Mouse (Mus musculus): Measurements from ENCODE around the gene Atp2a3.

The Atp2a3 gene

DNA sequence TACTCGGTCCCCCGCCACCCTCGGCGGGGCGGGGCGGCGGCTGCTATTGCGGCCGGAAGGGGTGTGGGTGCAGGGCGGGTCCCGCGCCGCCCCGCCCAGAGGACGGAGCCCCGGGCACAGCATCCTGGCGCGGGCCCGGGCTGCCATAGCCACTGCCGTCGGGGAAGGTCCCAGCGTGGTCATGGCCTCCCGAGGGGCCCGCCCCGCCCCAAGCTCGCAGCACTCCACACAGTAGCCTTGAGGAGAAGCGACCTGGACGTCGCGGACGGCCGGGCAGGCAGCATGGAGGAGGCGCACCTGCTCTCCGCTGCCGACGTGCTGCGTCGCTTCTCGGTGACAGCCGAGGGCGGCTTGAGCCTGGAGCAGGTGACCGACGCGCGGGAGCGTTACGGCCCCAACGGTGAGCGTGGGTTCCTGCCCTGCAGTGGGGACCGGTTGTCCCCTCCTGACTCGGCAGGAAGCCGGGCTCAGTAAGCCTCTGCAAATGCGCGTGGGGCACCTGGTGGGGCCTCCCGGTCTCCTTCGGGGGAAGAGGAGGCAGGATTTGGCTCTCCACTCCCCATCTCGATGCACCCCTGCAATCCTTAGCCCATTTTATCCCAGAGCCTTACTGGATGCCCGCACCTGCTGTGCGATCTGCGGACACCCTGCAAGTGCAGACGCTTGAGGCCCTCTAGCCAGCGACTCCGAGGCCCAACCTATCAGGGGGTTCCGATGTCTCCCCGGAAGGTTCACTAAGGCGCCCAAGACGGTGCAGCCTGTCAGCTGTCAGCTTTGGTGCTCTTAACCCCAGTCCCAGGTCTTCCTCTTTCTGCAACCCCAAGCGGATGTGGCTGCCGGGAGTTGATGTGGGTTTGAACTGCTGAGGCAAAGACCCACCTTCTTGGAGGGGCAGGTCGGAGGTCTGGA, at the start of gene Atp2a3:
Atp2a3 (plus strand) TSS at position 98 of the 909 bp plus-strand sequence.
- peak; percentile 82 for DNase-seq (ENCODE audit: low read depth, low spot score)

DNA sequence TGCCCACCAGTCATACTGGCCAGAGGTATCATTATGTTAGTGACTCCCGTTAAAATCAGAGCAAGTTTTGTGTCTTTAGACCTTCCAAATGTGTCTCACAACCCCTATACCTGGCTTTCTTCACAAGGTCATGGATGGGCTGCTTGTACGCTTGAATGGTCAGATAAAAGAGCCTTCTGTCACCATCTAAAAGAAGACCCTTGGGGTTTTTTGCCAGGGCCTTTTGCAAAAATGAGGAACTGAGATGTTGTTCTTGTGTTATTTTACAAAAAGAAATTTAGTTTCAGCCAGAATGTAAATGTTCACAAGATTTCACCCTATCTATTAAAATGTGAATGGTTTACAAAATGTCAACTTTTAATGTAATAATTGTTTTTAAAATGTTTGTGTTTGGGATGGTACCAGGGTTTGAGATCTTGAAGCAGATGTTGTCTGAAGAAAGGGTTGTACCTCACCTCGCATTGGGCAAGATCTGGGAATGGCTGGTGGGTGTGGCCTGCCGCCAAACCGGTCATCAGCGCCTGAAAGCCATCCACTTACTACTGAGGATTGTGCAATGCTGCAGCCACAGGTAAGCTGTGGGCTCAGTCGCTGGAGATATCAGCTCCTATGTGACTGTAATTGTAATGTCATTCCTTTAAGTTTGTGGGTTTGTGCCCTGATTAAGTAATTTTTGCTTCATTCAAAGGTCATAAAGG, 43.5 kb upstream of the Atp2a3 start:
- DNase-seq (ENCODE audit: low read depth, low spot score), result no peak

DNA sequence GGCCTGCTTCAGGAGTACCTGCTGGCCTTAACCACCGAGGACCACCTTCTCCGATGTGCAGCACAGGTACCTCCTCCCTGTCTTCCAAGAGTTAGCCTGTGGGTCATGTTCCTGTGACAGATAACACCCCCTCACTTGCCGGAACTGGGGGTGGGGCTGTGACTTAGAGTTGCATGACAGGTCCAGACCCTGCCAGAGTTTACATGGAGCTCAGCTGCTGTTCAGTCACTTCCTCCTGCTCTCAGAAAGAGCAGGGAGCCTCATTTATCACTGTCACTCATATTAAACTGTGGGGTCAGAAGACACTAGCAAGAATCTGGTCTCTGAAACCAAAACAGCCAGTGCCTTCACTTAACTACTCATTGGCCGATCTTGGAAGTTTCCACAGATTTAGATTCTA, 37.9 kb upstream of the Atp2a3 start:
- no peak for DNase-seq (ENCODE audit: low read depth, low spot score)

DNA sequence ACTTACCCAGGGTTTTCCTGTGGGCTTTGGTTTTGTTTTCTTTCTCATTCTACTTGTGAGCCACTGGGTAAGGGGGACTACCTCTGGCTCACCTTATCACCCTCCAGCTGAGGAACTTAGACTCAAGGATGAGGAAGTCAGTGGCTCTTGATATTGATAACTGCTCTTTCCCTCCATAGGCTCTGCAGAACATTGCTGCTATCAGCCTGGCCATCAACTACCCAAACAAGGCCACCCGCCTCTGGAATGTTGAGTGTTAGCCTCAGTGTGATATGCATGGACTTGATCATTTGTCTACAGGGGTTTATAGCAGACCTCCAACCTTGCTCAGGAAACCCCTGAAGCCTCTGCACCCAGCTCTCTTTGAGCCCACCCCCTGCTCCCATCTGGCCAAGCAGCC, 36.5 kb upstream of the Atp2a3 start:
- DNase-seq (ENCODE audit: low read depth, low spot score), result no peak

DNA sequence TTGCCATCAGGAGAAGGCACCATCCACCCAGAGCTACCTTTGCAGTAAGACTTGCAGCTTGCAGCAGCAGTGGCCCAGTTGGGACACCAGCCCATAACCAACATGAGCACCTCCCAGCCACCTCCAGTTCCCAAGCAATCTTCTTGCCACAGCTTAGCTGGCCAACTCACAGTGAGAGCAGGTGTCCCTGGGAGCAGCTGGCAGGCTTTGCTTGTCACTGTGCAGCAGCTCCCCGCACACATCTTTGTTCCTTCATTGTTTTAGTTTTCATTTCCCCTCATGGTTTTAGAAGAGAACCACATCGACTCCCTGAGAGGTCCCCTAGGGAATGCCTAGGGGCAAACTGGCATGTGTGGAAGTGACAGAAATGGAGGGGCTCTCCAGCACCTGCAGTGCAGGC, 35.9 kb upstream of the Atp2a3 start:
- no peak for DNase-seq (ENCODE audit: low read depth, low spot score)

DNA sequence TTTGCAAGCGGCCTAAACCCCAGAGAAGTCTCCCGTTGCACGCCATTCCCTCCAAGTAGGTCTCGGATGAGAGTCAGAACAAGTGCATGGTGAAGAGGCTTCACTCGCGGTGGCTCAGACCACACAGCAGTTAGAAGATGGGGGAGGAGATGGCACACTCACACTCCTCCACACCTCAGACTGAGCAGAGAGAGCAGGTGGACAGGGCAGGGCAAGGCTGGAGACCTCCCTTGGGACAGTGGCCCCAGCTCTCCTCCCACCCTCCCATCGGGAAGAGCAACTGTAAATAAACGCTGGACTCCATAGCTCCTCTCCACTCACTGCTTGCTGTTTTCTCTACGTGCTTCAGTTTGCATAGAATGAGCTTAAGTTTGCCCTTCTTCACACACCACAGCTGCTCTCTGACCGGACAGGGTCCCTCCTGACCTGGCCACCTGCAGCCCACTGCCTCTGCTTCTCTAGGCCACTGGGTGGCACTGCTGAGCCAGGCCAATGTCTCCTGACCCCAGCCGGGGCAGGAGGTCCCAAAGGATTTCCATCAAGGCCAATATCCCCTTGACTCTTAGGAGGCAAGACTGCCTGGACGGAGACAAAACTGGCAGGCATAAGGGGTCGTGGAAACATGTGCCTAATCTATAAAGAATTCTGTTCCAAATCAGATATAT, 34.6 kb upstream of the Atp2a3 start:
- DNase-seq (ENCODE audit: low read depth, low spot score), result peak; percentile 73

DNA sequence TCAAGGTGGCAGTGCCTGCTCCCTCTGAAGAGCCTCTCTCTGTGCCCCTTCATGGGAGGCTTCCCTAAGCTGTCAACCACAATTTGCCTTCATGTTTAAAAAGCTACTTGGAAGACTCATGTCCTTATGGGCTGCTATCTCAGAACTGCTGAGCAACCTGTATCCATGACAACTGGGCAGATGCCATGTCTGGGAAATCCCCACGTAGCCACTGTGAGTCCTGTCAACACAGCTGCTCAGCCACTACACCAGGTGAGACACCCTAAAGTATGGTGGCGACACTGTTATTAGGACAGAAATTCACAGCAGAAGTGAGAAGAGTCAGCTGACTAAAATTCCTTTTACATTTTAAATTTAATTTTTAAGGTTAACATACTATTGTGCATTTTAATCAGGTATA, 32.5 kb upstream of the Atp2a3 start:
- peak; percentile 53 for DNase-seq (ENCODE audit: low read depth, low spot score)

DNA sequence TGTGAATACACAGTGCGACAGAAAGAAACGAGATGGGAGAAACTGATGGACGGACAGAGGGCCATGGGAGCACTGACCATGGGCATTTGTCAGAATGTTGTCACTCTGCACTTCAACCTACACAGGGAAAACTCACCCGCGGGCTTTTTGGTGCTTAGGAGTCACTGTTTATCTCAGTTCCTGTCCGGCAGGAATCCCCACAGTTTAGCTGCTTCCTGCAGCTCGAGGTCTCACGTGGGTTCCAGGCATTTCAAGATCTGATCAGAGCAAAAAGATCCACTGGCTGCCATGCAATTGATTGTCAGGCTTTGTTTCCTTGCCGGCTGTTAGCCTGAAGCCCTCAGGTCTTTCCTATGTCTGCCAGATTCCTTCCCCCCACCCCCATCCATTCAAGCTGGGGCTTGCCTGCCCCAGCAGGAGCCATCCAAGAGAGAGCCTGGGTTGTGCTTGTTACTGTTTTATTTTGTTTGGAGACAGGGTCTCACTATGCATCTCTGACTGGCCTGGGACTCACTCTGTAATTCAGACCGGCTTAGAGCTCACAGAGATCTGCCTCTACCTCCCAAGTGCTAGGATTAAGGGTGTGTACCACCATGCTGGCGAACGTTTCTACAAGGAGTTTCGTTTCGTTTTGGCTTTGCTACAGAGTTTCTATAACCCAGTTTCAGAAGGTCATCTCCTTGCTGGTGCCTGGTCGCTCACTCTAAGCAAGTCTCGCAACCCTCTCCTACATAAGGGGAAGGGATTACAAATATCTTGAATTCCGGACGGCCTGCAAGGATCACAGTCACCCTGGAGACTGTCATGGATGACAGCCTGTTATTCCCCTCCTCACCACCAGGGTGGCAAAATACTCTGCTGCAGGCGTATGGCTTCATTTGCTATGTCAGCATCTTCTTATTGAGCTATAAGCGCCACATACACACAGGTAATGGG, 20.5 kb upstream of the Atp2a3 start:
- DNase-seq (ENCODE audit: low read depth, low spot score), result peak; percentile 71

DNA sequence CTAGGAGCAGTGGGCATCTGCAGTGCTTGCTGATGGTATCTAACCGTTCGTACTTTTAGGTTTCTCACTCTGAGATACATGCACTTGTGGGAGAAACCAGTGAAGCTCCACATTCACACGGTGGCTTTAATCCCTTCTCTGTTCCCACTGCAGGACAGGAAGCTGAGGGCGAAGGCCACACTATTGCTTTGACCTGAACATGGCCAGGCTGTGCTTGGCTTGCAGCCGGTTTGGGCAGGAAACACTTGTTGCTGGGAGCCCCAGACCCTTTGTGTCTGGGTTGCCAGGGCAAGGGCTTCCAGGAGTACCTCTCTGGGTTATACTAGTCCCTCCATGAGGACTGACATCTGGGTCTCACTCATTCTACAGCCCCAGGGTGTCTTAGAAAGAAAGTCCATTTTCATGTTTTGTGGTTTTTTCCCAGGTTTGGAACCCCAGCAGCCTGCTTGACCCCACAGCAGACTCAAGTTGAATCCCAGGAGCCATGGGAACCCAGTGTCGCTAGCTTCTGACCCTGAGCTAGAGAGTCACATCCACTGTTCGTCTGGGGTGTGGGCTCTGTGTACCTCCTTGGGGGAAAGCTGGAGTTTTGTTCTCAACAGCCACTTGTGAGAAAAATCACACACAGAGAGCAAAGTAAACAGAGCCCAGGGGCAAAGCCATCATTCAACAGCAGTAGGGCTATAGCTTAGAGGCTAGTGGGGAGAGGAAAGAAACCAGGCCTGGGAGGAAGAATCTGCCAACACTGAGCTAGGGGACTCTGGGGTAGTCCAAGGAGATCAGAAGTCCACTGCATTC, 15.8 kb upstream of the Atp2a3 start:
- DNase-seq (ENCODE audit: low read depth, low spot score), result no peak

DNA sequence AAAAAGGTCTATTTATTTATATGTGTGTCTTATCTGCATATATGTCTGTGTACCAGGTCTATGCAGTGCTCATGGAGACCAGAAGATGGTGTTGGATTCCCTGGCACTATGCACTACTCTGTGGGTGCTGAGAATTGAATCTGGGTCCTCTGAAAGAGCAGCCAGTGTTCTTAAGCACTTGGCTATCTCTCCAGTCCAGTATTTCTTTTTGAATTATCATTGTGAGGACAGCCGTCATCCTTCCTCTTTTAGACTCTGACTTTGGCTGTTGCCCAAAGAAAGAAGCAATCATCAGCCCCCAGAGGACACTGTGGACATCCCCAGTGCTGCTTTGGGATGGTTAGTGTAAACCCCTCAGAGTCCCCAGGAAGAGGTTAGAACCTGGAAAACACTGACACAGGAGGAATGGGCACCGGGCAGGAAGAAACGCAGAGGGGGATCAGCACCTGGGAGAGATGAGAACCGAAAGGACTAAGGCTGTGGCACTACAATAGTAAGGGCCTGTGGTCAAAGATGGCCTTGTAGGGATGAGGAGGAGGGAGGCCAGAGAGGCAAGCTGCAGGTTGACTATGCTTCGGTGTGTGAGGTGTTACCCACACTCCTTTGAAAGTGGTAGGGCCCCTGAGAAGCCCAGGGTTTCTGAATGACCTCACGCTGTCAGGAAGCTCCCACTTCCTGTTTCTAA, 15.0 kb upstream of the Atp2a3 start:
- no peak for DNase-seq (ENCODE audit: low read depth, low spot score)

DNA sequence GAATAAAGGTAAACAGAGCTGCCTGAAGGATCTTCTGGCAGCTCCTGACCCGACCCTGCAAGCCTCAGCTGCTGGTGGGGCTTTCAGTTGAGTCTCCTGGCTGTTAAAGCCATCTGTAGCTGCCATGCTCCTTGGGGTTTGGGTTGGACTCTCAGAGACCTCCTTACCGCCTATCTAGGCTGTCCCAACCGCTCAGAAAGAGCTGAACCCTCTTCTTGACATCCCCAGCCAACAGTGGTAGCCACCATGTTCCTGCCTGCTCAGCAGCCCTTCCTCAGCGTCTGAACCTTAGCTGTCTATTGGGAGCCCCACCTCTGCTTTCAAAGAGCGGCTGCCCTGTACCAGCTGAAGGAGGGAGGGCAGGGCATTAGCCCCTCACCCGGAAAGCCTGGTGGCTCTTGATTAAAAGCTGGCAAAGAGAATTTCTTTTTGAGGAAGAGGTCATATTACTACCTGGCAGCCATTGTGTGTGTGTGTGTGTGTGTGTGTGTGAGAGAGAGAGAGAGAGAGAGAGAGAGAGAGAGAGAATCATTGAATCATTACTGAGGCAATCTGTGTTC, 14.3 kb upstream of the Atp2a3 start:
- DNase-seq (ENCODE audit: low read depth, low spot score), result no peak

DNA sequence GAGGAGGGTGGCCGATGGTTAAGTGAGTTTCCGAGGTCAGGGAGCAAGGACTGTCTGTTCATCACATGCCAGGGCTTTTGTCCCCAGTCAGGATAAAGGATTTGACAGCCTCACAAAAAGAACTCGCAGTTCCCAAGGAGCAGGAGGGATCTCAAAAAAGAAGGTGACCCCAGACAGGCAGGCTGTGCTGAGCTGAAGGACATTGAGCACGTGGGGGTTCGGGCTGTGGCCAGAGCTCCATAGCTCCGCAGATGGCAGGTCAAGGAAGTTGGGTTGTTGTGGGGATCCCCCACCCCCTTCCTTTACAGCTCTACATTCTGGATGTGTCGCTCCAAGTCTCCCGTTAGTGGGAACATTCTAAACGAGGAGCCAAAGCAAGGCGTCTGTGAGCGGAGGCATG, 13.1 kb upstream of the Atp2a3 start:
- DNase-seq (ENCODE audit: low read depth, low spot score), result no peak

DNA sequence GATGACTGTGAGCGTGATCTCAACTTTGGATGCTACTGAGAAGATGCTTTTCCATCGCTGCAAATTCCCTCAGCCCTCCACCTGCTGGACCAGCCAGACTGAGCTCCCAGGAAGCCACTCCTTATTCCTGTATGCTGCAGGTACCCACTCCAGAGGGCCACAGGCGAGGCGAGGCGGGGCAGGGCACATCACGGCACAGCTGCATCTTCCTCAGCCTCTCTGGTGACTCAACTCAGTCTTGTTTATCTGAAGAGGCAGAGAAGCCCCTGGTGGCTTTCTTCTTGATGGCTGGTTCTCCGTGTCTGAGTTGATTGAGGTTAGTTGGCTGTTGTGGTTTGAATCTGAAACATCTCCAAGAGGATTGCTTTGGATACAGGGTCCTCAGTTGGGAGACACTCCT, 12.7 kb upstream of the Atp2a3 start:
- DNase-seq (ENCODE audit: low read depth, low spot score), result no peak

DNA sequence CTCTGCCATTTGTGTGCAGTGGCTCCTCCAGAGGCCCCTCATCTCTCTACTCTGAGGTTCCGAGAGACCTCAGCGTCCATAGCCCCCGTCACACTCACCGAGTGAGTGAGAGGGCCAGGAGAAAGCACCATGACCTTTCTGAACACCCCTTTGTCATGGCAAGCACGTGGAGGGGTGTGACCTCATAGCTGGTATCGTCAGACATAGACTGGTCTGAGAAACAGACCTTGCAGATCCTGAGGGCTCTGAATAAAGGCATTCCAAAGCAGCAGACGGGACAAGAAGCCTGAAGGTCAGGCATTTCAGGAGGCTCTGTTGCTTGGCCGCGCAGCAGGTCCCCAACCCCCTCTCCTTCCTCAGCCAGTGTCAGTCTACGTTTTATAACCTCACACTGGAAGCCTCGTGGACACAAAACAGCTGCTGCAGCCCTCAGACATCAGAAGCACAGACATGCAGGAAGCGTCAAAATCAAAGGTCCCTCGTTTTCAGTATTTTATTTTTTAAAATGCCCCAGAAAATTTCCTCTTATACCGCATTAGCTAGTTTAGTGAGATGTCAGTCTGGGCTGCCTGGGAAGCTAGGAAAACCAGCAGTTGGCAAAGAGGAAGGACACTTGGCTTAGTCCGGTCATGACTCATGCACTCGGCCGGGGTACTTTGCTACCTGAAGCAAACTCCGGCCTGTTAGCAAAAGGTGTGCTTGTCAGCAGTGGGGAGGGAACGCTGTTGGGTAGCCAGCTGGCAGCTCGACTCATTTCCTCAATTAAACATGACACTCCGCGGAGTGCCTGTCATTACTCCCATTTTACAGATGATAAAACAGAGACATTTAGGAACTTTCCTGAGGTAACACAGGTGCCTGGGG, 9.6 kb upstream of the Atp2a3 start:
- DNase-seq (ENCODE audit: low read depth, low spot score), result no peak

DNA sequence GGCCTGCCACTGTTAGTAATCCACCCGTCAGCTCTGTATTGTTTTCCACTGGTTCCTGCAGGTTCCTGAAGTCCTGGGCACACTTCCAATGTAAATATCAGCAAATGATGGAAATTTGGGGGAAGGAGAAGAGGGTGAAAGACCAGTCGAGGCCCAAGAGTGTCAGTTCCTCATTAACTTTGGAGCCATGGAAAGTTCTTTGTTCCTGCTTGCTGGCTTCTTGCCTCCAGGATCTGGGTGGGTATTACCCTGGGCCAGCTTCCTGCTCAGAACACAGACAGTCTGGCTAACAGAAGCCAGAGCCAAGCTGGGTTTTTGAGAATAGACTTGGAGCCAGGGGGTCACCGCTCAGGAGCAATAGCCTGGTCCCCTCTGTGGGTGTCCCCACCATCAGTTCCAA, 8.7 kb upstream of the Atp2a3 start:
- no peak for DNase-seq (ENCODE audit: low read depth, low spot score)

DNA sequence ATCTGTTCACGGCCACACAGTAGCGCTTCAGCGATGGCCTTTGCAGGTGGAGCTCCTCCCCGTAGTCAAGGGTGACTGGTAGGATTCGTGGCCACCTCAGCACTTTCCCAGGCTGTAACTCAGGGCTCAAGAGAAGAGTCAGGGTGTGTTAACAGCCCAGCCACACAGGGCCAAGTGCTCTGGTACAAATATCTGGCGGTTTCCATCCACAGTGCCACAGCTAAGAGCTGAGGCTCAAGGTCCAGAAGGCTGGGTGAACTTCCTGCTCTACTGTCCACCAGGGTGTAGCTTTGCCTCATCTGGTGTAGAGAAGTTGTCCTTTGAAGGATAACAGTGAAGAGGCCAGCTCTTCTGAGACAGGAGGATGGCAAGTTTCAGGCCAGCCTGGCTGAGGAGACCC, 8.3 kb upstream of the Atp2a3 start:
- no peak for DNase-seq (ENCODE audit: low read depth, low spot score)

DNA sequence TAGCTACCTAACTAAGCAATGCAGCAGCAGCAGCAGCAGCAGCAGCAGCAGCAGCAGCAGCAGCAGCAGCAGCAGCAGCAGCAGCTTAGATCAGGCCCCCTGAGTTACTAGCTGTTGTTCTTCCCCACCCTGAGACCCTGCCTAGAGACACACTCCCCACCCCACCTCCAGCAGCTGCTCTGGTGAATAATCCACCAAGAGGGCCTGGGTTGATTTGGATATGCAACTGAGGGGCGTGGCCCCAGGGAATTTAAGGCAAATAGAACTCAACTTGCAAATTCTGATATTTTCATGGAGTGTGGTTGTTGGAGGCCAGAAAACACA, 7.9 kb upstream of the Atp2a3 start:
- DNase-seq (ENCODE audit: low read depth, low spot score), result no peak

DNA sequence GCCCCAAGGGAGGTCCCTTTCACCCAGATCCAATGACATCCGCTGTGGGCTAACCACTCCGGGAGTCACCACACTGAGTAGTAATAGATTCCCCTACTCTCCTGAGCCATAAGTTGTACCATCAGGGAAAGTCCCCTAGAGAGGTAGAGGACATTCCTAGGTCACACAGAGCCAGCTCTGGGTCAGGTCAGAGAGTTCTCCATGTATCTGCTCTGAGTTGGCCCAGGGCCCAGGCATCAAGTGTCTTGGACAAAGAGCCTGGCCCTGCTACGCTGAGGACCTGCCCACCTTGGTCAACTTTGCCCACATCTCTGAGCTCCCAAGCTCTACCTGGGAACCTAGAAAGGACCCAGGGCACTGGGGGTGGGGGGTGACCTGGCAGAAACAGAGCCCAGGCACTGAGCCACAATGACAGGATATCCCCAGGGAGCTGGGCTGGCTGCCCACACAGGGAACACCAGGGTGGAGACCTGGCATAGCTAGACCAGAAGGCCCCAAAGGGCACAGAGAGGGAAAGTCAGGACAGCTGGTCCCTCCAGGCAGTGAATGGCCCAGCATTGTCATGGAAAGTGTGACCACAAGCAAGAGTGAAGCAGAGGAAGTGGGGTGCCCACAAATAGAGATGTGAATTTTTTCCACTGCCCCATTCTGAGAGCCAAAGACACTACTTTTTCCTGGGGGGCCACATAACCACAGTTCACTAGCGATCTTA, 7.4 kb upstream of the Atp2a3 start:
- DNase-seq (ENCODE audit: low read depth, low spot score), result peak; percentile 50

All from CD4-positive, CD25-positive, alpha-beta regulatory T cell, adult 2 months (primary cell).